Mouse (Mus musculus): Measurements from ENCODE around the gene Vmn2r9.

DNA sequence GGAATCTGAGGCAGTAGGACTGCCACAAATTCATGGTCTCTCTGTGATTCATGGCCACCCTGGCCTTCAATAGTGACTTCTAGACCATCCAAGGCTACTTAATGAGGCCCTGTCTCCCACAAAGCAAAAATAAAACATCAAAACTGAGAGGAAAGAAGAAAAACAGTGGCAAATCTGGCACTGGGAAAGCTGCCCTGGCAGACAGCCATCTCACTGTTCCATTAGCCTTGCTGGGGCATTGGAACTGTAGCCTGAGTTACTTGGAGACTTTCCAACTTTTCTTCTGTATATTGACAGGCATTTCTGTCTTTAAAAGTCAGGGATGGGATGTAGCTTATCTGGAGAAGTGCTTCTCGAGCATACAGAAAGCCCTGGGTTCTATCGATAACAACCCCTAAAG lies 29.1 kb downstream of the Vmn2r9 start:
- TF ChIP-seq POLR2A (IDR thresholded peaks at IDR 0.05; ENCODE audit: borderline replicate concordance, low read depth, low read length) (no peak), CTCF (IDR thresholded peaks at IDR 0.05; ENCODE audit: low read depth, low read length) (no peak)

Measured in bone marrow macrophage, adult 2 months (primary cell).